Mouse (Mus musculus) brain, embryonic 14.5 days (tissue): Measurements from ENCODE around the gene Xrra1. TPM values are rescaled to one million over a fixed set of nuclear protein-coding genes. Genes with fewer than 3 reads are reported as not detected.
"Not testable (repeated sequence)": the region's sequence is repeated elsewhere in the genome, so short reads cannot be mapped to it uniquely, and the experiment has no call there.

Experiments used
- DNase-seq: peaks from one replicate; pipeline ENCODE4 v3.0.0-alpha.2; 2011; ENCODE audit warnings: low read depth
- CTCF ChIP-seq: fragments of 200-500 bp; IDR thresholded peaks from 2 replicates; pipeline ENCODE4 v1.5.1; 2012; ENCODE audit warnings: inconsistent platforms, mild to moderate bottlenecking, moderate library complexity, borderline replicate concordance; ENCODE audit not compliant: insufficient read depth, insufficient read length; ENCODE audit errors: extremely low read depth
- POLR2A ChIP-seq: fragments of 200-500 bp; IDR thresholded peaks from 2 replicates; pipeline ENCODE4 v1.6.1; 2012; ENCODE audit warnings: mild to moderate bottlenecking, inconsistent platforms, borderline replicate concordance; ENCODE audit not compliant: poor library complexity, insufficient read depth, insufficient read length, severe bottlenecking; ENCODE audit errors: extremely low read depth
- polyA plus RNA-seq: library from polyadenylated mRNA; depleted of rRNA; stranded (reverse); fragments of >200 nt; gene quantifications from 2 replicates; pipeline ENCODE4 v1.2.3, GENCODE M21; 2012; rRNA removed

Gene Xrra1
- polyA plus RNA-seq, 1 experiment, result 0.55 TPM

DNA sequence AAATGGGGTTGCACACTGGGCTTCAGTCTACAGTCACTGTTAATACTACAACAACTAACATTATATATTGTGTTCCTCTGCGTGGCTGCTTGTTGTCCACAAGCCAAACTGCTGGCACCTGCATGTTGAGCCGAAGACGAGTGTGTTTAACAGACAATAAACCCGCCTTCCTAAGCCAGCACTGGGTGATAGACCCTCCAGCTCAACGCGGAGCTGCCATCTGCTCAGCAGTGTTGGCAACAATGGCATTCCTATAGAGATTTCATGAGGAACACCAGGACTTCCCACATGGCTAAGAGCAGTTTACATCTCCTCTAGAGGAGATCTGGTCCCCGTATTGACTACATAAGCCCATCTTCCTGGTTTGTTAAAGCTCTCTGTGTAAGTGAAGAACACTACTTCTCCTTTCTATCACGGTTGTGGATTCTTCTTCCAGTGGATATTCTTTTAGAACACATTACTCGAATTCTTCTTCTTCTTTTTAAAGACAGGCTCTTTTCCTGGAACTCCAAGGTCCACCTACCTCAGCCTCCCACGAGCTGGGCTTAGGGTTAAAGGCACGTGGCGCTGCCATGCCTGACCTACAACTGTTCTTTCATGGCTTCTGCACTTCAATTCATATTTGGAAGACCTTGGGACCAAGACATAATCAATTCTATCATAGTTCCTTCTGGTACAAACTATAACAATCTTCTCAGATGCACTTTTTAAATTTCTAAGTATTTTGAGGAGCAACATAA is 98.5 kb downstream of the Xrra1 start:
- DNase-seq, result peak; percentile 60
- no peak for TF ChIP-seq CTCF
- TF ChIP-seq POLR2A, result no peak

DNA sequence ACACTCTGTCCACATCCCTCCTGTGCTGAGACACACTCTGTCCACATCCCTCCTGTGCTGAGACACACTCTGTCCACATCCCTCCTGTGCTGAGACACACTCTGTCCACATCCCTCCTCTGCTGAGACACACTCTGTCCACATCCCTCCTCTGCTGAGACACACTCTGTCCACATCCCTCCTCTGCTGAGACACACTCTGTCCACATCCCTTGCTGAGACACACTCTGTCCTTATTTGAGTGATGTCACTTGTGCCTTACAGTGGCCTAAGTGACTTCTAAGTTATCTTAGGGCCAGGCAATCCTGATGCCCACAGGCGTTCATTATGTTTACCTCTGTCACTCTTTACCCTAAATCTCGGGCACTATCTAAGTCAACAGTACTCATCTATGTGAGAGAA is 101.7 kb downstream of the Xrra1 start:
- DNase-seq, result not testable (repeated sequence)

DNA sequence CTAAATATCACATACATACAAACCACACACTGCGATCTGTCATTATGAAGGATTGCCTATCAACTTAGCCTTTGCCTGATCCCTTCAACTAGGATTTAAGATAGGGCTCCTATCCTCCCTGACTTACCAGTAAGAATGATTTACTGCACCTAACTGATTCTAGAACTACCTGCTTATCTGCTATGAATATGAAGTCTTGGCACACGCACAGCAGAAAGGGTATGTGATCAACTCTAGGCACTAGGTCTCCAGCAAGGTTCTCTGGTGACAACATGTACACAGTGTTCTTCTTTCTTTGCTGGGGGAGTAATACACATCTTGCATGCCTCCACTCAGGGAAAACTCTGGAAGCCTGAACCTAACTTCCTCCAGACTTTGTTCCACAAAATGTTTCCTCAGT is 102.6 kb downstream of the Xrra1 start:
- TF ChIP-seq POLR2A (no peak), CTCF (no peak)
- DNase-seq, result no peak

- DNase-seq, result no peak
- TF ChIP-seq POLR2A (no peak), CTCF (no peak)
Observed at GRCm38 (mm10) chr7:99962536-99963236, 103.8 kb downstream of the Xrra1 start.

GRCm38 (mm10) chr7:99963237-99963860 is 104.4 kb downstream of the Xrra1 start:
- TF ChIP-seq POLR2A (no peak), CTCF (no peak)
- DNase-seq, result no peak

- TF ChIP-seq CTCF (no peak), POLR2A (no peak)
- peak; percentile 76 for DNase-seq
Observed at GRCm38 (mm10) chr7:99965020-99965841, 106.3 kb downstream of the Xrra1 start.

DNA sequence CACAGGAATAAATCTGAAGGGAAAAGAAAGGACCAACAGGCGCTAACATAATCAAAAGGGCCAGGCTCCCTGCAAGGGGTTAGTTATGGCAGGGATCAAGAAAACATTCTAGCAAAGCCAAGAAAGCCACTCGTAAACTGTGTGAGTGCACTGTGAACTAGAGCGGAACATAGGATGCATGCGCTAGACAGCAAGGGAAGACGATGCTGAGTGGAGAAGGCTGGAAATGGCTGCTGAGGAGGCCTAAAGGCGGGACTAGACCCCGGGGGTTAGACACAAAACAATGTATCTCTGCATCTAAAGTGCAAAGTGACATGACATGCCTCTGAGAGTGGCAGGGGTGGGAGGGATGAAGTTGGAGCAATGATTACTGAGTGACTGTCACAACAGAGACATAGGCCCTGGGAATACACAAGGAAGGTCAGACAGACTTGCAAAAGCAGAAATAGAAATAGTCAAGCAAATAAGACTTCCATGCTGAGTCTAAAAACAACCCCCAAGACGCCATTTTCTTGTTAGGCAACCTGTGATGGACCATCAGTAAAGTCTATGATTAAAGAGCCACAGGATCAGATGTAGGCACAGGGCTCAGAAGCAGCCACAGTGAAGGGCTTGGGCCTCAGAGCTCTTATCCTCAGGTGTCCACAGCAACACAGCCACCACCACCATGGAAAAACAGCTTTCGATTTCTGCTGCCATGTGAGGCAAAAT is 107.2 kb downstream of the Xrra1 start:
- DNase-seq, result peak; percentile 56
- TF ChIP-seq CTCF, result no peak
- TF ChIP-seq POLR2A, result no peak

Other genes with a start within 250 kb of the Xrra1 start
- 0.83 and 1.7 TPM in 2 replicates for gene Tpbgl, start 232.0 kb upstream of the Xrra1 start, polyA plus RNA-seq
- 6.5 and 7.9 TPM in 2 replicates for gene Slco2b1, start 147.8 kb upstream of the Xrra1 start, polyA plus RNA-seq
- gene Olfr520, start 128.8 kb upstream of the Xrra1 start, polyA plus RNA-seq, result 0.08 TPM in 1 of 2 replicates, not detected in the other
- not detected in 2 replicates for gene Olfr521, start 95.6 kb upstream of the Xrra1 start, polyA plus RNA-seq
- 1.7 and 2.2 TPM in 2 replicates for gene Neu3, start 30.7 kb upstream of the Xrra1 start, polyA plus RNA-seq
- 75.5 and 101 TPM in 2 replicates for gene Spcs2, start 4.3 kb downstream of the Xrra1 start, polyA plus RNA-seq
- gene Rnf169, start 121.3 kb downstream of the Xrra1 start, polyA plus RNA-seq, result 6.8 and 10.1 TPM in 2 replicates
- 0.13 and 0.21 TPM in 2 replicates for gene Chrdl2, start 147.1 kb downstream of the Xrra1 start, polyA plus RNA-seq